Comparison of ENCODE assay signal across 8 mouse cellular contexts in genomic region chr15:93265728-93266127, GRCm38 (mm10). TPM values are rescaled to one million over a fixed set of nuclear protein-coding genes. Genes with fewer than 3 reads are reported as not detected.
A peak's percentile ranks its signal among the peaks of the same experiment; 100 is the strongest.
DNase-seq lines count a peak whose midpoint lies in the region; ATAC-seq lines count a peak whose summit lies in the region.

No protein-coding gene starts in this region.

- H3K27me3 ChIP-seq in embryonic facial prominence, embryonic 14.5 days (replicated peaks; ENCODE audit: control insufficient read depth, insufficient read depth, low read length), result no peaks in the 10 kb centered on the region
- no peaks in the 10 kb centered on the region for H3K27me3 ChIP-seq in embryonic facial prominence, embryonic 10.5 days (replicated peaks; ENCODE audit: low read depth, poor library complexity, severe bottlenecking)

- no peaks in the 10 kb centered on the region for H3K4me1 ChIP-seq in embryonic facial prominence, embryonic 14.5 days (ENCODE audit: control insufficient read depth, insufficient read depth, low read length)
- H3K4me1 ChIP-seq in embryonic facial prominence, embryonic 10.5 days, result peaks cover 22% of the 10 kb centered on the region

- WGBS in embryonic facial prominence, embryonic 14.5 days, result 40% methylated on average over 2 of the region's 2 CpGs
- 72% methylated on average over 2 of the region's 2 CpGs for WGBS in embryonic facial prominence, embryonic 10.5 days

- no peak overlapping the region for H3K9ac ChIP-seq in embryonic facial prominence, embryonic 14.5 days (ENCODE audit: low read depth, low read length)

- H3K4me3 ChIP-seq in embryonic facial prominence, embryonic 14.5 days (ENCODE audit: low read depth, low read length), result no peak overlapping the region
- no peak overlapping the region for H3K4me3 ChIP-seq in embryonic facial prominence, embryonic 10.5 days

- peak; percentile 22 for DNase-seq in embryonic facial prominence, embryonic 14.5 days (ENCODE audit: low spot score)
- no peak for DNase-seq in embryonic facial prominence, embryonic 10.5 days (ENCODE audit: low spot score)
- DNase-seq in spleen, postnatal 10 days (ENCODE audit: low spot score in 2 of 2), result peak; percentile 38 to 75
- DNase-seq in spleen, adult 12 weeks (ENCODE audit: low spot score), result no peak
- DNase-seq in cerebellum, adult 9-11 months, result peak; percentile 73
- peak; percentile 71 to 83 for DNase-seq in kidney, postnatal 25 days
- DNase-seq in lung, postnatal 14 days, result peak; percentile 77

- H3K27ac ChIP-seq in embryonic facial prominence, embryonic 14.5 days (replicated peaks; ENCODE audit: low read depth, low read length), result no peak overlapping the region
- H3K27ac ChIP-seq in embryonic facial prominence, embryonic 10.5 days (replicated peaks), result no peak overlapping the region

- H3K4me2 ChIP-seq in embryonic facial prominence, embryonic 14.5 days (ENCODE audit: low read depth, low read length), result no peak overlapping the region

- no peak for ATAC-seq in embryonic facial prominence, embryonic 14.5 days (ENCODE audit: low read depth)
- ATAC-seq in erythroid progenitor cell, adult 5-6 weeks (replicated peaks; ENCODE audit: low FRiP score, poor library complexity, severe bottlenecking), result no peak

- H3K9me3 ChIP-seq in embryonic facial prominence, embryonic 14.5 days (ENCODE audit: control insufficient read depth, low read length), result no peaks in the 10 kb centered on the region
- H3K9me3 ChIP-seq in embryonic facial prominence, embryonic 10.5 days, result no peaks in the 10 kb centered on the region

- peaks cover 14% of the 10 kb centered on the region; the same call in 1 of the 2 replicates for H3K36me3 ChIP-seq in embryonic facial prominence, embryonic 14.5 days (ENCODE audit: control insufficient read depth, insufficient read depth, low read length)
- H3K36me3 ChIP-seq in embryonic facial prominence, embryonic 10.5 days (replicated peaks), result peaks cover 32% of the 10 kb centered on the region

RNA-seq across cellular contexts. Expression of gene Gxylt1, which starts 9.3 kb away (rescaled TPM):
- polyA plus RNA-seq in embryonic facial prominence, embryonic 14.5 days (2014; fragmentation: Nextera tagmentation; extraction: Ambion mirVana), result 14.6 and 15.1 TPM in 2 replicates
- 18.8 and 21.1 TPM in 2 replicates for polyA plus RNA-seq in embryonic facial prominence, embryonic 10.5 days (2016; fragmentation: Nextera tagmentation; extraction: Ambion mirVana)
- 8.6 and 13.4 TPM in 2 replicates for total RNA-seq in erythroid progenitor cell, adult 5-6 weeks (2015; ENCODE audit: low replicate concordance)
- total RNA-seq in erythroid progenitor cell, adult 5-6 weeks (2017; ENCODE audit: low replicate concordance), result 15.2 and 23.7 TPM in 2 replicates

Comparison
In these comparisons a context has a peak if more than half of its experiments do, and no peak if none do; other contexts are left out.
1. DNase-seq: peak in embryonic facial prominence, embryonic 14.5 days (single experiment), spleen, postnatal 10 days (2 of 2), cerebellum, adult 9-11 months (single experiment), kidney, postnatal 25 days (2 of 2) and lung, postnatal 14 days (single experiment); none in embryonic facial prominence, embryonic 10.5 days (single experiment) and spleen, adult 12 weeks (single experiment).